Mouse (Mus musculus) hindbrain, embryonic 14.5 days (tissue): ENCODE data around the gene Fkbp6. TPM values are rescaled to one million over a fixed set of nuclear protein-coding genes. Genes with fewer than 3 reads are reported as not detected.
"Not testable (repeated sequence)": the region's sequence is repeated elsewhere in the genome, so short reads cannot be mapped to it uniquely, and the experiment has no call there.

Experiments used
- ATAC-seq: fragments of 200-750 bp; cut with Nextera tagmentation; 2 replicates; pipeline ENCODE4 v1.8.0; 2017; ENCODE audit warnings: moderate number of reproducible peaks, mild to moderate bottlenecking, moderate TSS enrichment, moderate library complexity; ENCODE audit not compliant: low FRiP score
- DNase-seq: peaks from one replicate; pipeline ENCODE4 v3.0.0-alpha.2; 2015; ENCODE audit warnings: low spot score
- H3K27ac ChIP-seq: fragments of 300-500 bp; sonication (generic); 2 replicates; pipeline ENCODE4 v1.5.1; 2014; ENCODE audit warnings: mild to moderate bottlenecking, moderate library complexity
- H3K27me3 ChIP-seq: fragments of 300-500 bp; sonication (generic); 2 replicates; pipeline ENCODE4 v1.6.1; 2014; ENCODE audit warnings: mild to moderate bottlenecking, low read length, mixed read lengths; ENCODE audit not compliant: control insufficient read depth, insufficient read depth
- H3K36me3 ChIP-seq: fragments of 300-500 bp; sonication (generic); replicated peaks from 2 replicates; pipeline ENCODE4 v1.6.1; 2014; ENCODE audit not compliant: control insufficient read depth, insufficient read depth
- H3K4me1 ChIP-seq: fragments of 300-500 bp; sonication (generic); replicated peaks from 2 replicates; pipeline ENCODE4 v1.6.1; 2014; ENCODE audit warnings: antibody characterized with exemption, low read length, mixed read lengths; ENCODE audit not compliant: control insufficient read depth, insufficient read depth
- H3K4me2 ChIP-seq: fragments of 300-500 bp; sonication (generic); replicated peaks from 2 replicates; pipeline ENCODE4 v1.6.1; 2014; ENCODE audit warnings: mild to moderate bottlenecking, moderate library complexity
- H3K4me3 ChIP-seq: fragments of 300-500 bp; sonication (generic); replicated peaks from 2 replicates; pipeline ENCODE4 v1.5.1; 2014; ENCODE audit warnings: mild to moderate bottlenecking, low read length
- H3K9ac ChIP-seq: fragments of 300-500 bp; sonication (generic); 2 replicates; pipeline ENCODE4 v1.6.1; 2014
- H3K9me3 ChIP-seq: fragments of 300-500 bp; sonication (generic); 2 replicates; pipeline ENCODE4 v1.6.1; 2016; ENCODE audit warnings: low read length; ENCODE audit not compliant: control insufficient read depth
- WGBS: fragments of 180-500 bp; shearing (Covaris S2); extraction: QIAGEN DNeasy Blood & Tissue Kit; methylation state at CpG from one replicate; pipeline ENCODE4 v1.1.7; 2014; 5-methylcytosine and 5-hydroxymethylcytosine counted together
- polyA plus RNA-seq: library from polyadenylated mRNA; unstranded; fragments of >200 nt; fragmentation: Nextera tagmentation; extraction: Ambion mirVana; gene quantifications from 2 replicates; pipeline ENCODE4 v1.2.1, GENCODE M21; 2014

The Fkbp6 gene
- polyA plus RNA-seq, 1 experiment from 2014 or later: 0.24 TPM

GRCm38 (mm10) chr5:135375167-135375566 is 25.3 kb upstream of the Fkbp6 start:
- Histone ChIP-seq H3K4me2 (no peak overlapping the region), H3K4me3 (no peak overlapping the region), H3K4me1 (peaks cover 7% of the 10 kb centered on the region), H3K36me3 (peaks cover 89% of the 10 kb centered on the region), H3K9ac (no peak overlapping the region), H3K9me3 (no peaks in the 10 kb centered on the region), H3K27ac (no peak overlapping the region), H3K27me3 (no peaks in the 10 kb centered on the region)
- DNase-seq (no peak), ATAC-seq (no peak)
- WGBS: 69% methylated on average over 8 of the region's 8 CpGs

DNA sequence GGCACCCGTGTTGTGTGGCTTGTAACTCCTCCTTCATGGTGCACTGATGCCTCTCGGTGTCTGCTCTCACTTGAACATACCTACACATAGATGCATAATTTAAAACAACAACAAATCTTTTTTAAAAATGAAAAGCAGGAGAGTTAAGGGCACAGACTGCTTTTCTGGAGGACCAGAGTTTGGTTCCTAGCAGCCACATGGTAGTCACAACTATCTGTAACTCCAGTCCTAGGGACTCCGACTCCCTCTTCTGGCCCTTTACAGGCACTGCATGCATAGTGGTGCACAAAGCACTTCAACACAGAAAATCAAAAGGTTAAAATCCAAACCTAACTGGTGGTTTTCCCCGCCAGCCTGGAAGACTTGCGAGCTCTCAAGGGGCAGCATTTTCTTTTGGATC is 23.8 kb upstream of the Fkbp6 start:
- DNase-seq: no peak
- H3K4me1 ChIP-seq: peaks cover 13% of the 10 kb centered on the region
- H3K36me3 ChIP-seq: peaks cover 73% of the 10 kb centered on the region
- no peaks in the 10 kb centered on the region for H3K9me3 ChIP-seq
- no peak overlapping the region for H3K4me3 ChIP-seq
- H3K9ac ChIP-seq: no peak overlapping the region
- no peak for ATAC-seq
- no peak overlapping the region for H3K27ac ChIP-seq
- no peak overlapping the region for H3K4me2 ChIP-seq
- no peaks in the 10 kb centered on the region for H3K27me3 ChIP-seq
- WGBS: 94% methylated on average over 5 of the region's 5 CpGs

DNA sequence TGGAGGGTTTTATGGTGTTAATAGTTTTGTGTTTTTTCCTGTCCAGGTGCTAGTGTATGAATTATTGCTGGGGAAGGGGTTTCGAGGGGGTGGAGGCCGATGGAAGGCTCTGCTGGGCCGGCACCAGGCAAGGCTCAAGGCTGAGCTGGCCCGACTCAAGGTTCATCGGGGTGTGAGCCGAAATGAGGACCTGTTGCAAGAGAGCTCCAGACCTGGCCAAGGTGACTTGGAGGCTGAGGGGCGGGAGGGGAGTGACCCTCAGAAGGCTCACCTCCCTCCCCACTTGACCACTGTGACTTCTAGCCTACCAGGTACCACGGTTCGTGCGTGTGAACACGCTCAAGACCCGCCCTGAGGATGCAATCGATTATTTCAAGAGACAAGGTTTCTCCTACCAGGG is 21.4 kb upstream of the Fkbp6 start:
- Histone ChIP-seq H3K36me3 (peaks cover 49% of the 10 kb centered on the region), H3K27ac (no peak overlapping the region), H3K4me3 (no peak overlapping the region), H3K9ac (no peak overlapping the region), H3K27me3 (no peaks in the 10 kb centered on the region), H3K9me3 (no peaks in the 10 kb centered on the region), H3K4me1 (peaks cover 13% of the 10 kb centered on the region), H3K4me2 (no peak overlapping the region)
- ATAC-seq (no peak), DNase-seq (no peak)
- WGBS: 96% methylated on average over 13 of the region's 13 CpGs

DNA sequence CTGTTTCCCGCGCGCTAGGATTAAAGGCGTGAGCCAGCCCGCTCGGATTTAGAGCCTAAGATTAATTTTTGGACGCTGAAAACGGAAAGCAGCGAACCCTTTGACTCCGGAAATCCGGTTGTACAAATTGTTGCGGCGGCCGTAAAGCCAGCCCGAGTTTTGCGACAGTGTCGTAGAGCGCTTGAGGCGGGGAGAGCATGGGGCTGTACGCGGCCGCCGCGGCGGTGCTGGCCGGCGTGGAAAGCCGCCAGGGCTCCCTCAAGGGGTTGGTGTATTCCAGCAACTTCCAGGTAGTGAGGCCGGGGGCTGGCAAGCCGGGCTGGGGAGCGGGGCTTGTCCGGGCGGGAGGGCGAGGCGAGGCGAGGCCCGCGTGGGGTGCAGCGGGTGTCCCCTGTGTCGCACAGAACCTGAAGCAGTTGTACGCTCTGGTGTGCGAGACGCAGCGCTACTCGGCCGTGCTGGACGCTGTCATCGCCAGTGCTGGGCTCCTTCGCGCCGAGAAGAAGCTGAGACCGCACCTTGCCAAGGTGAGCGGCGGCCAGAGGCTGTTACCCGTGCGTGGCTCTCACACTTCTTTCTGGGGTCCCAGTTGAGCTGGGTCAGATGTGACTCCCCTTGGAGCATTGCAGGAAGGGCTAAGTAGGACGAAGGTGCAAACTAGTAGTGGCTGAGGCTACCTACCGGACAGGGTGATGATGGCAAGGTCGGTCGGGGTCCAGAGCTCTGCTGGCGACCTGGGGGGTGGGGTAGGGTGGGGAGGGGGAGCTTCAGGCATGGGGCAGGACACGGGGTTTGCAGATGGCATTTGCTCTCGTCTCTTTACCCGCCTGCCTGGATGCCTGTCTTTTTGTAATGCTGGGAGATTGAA is 20.2 kb upstream of the Fkbp6 start, which contains the start of gene Nsun5:
Nsun5 (plus strand) TSS at position 167 of the 868 bp plus-strand sequence.
- peaks cover 37% of the 10 kb centered on the region for H3K36me3 ChIP-seq
- peak within 1 kb of the TSS; percentile 96 for H3K4me3 ChIP-seq
- H3K9ac ChIP-seq: peak within 1 kb of the TSS; percentile 91
- H3K9me3 ChIP-seq: no peaks in the 10 kb centered on the region
- under 1% methylated on average over 64 of the region's 64 CpGs for WGBS
- peak; percentile 100 for DNase-seq
- H3K27ac ChIP-seq: peak within 1 kb of the TSS; percentile 83
- no peaks in the 10 kb centered on the region for H3K27me3 ChIP-seq
- peaks cover 13% of the 10 kb centered on the region for H3K4me1 ChIP-seq
- peak within 1 kb of the TSS; percentile 79 for H3K4me2 ChIP-seq
- ATAC-seq: peak; percentile 78

GRCm38 (mm10) chr5:135369196-135369595 is 19.4 kb upstream of the Fkbp6 start:
- not testable (repeated sequence) for DNase-seq, H3K27me3 ChIP-seq, H3K9me3 ChIP-seq
- Histone ChIP-seq H3K36me3 (peaks cover 29% of the 10 kb centered on the region), H3K27ac (peak overlapping the region; percentile 83), H3K4me2 (peak overlapping the region; percentile 79), H3K4me3 (peak overlapping the region; percentile 96), H3K9ac (peak overlapping the region; percentile 91), H3K4me1 (peaks cover 13% of the 10 kb centered on the region)
- 0 out of 2 replicates have a peak, but pooled peaks have one; percentile 35 for ATAC-seq
- WGBS: 58% methylated on average over 9 of the region's 9 CpGs

GRCm38 (mm10) chr5:135368312-135368711 is 18.5 kb upstream of the Fkbp6 start:
- Histone ChIP-seq H3K36me3 (peaks cover 20% of the 10 kb centered on the region), H3K4me3 (no peak overlapping the region), H3K9ac (no peak overlapping the region), H3K9me3 (no peaks in the 10 kb centered on the region), H3K4me2 (no peak overlapping the region), H3K4me1 (peaks cover 13% of the 10 kb centered on the region), H3K27me3 (no peaks in the 10 kb centered on the region), H3K27ac (no peak overlapping the region)
- 83% methylated on average over 6 of the region's 6 CpGs for WGBS
- DNase-seq (no peak), ATAC-seq (no peak)

GRCm38 (mm10) chr5:135367841-135368240 is 18.0 kb upstream of the Fkbp6 start:
- Histone ChIP-seq H3K9me3 (no peaks in the 10 kb centered on the region), H3K4me1 (peaks cover 13% of the 10 kb centered on the region), H3K27ac (no peak overlapping the region), H3K27me3 (no peaks in the 10 kb centered on the region), H3K4me3 (no peak overlapping the region), H3K36me3 (peaks cover 16% of the 10 kb centered on the region), H3K4me2 (no peak overlapping the region), H3K9ac (no peak overlapping the region)
- ATAC-seq: no peak
- WGBS: 55% methylated on average over 6 of the region's 6 CpGs
- DNase-seq: peak; percentile 64

- Histone ChIP-seq H3K27me3 (no peaks in the 10 kb centered on the region), H3K36me3 (no peaks in the 10 kb centered on the region), H3K27ac (no peak overlapping the region), H3K4me2 (no peak overlapping the region), H3K4me3 (no peak overlapping the region), H3K9ac (no peak overlapping the region), H3K4me1 (no peaks in the 10 kb centered on the region), H3K9me3 (no peaks in the 10 kb centered on the region)
- WGBS: 28% methylated on average over 12 of the region's 12 CpGs
- DNase-seq (peak; percentile 30), ATAC-seq (0 out of 2 replicates have a peak, but pooled peaks have one; percentile 27)
These were observed 13.7 kb upstream of the Fkbp6 start for GRCm38 (mm10) chr5:135363540-135363939.

- H3K36me3 ChIP-seq: no peaks in the 10 kb centered on the region
- 90% methylated on average over 3 of the region's 3 CpGs for WGBS
- no peak overlapping the region for H3K9ac ChIP-seq
- H3K9me3 ChIP-seq: no peaks in the 10 kb centered on the region
- no peaks in the 10 kb centered on the region for H3K27me3 ChIP-seq
- H3K4me1 ChIP-seq: no peaks in the 10 kb centered on the region
- H3K4me2 ChIP-seq: no peak overlapping the region
- ATAC-seq (no peak), DNase-seq (no peak)
- H3K4me3 ChIP-seq: no peak overlapping the region
- no peak overlapping the region for H3K27ac ChIP-seq
These were observed 12.7 kb upstream of the Fkbp6 start for GRCm38 (mm10) chr5:135362572-135362971.
